Mouse (Mus musculus) liver, embryonic 14.5 days (tissue): ENCODE results near the gene Slc38a2.
A peak's percentile ranks its signal among the peaks of the same experiment; 100 is the strongest.

Experiments
- CTCF ChIP-seq: IDR thresholded peaks from 2 replicates; pipeline ENCODE4 v1.5.1; 2016; ENCODE audit warnings: antibody characterized with exemption, low read depth, control low read depth
- EP300 ChIP-seq: IDR thresholded peaks from 2 replicates; pipeline ENCODE4 v1.6.1; 2016; ENCODE audit warnings: antibody characterized with exemption, low read depth

GRCm38 (mm10) chr15:96666663-96667062, 32.9 kb downstream of the Slc38a2 start:
- peak; percentile 88 for TF ChIP-seq CTCF
- TF ChIP-seq EP300: no peak
